Mouse (Mus musculus): ENCODE results near the gene Gpalpp1.

The Gpalpp1 gene

GRCm38 (mm10) chr14:76110396-76111221 is at the start of gene Gpalpp1, which contains the start of gene Nufip1:
Gpalpp1 (minus strand) TSS chr14:76110760.
Nufip1 (plus strand) TSS chr14:76110891.
- peak; percentile 76 to 85 for DNase-seq (ENCODE audit: low read depth in 2 of 2, low spot score in 2 of 2)

GRCm38 (mm10) chr14:76158192-76158785 is 47.7 kb upstream of the Gpalpp1 start:
- DNase-seq (ENCODE audit: low read depth in 2 of 2, low spot score in 2 of 2), result no peak

- no peak for DNase-seq (ENCODE audit: low read depth in 2 of 2, low spot score in 2 of 2)
Observed at GRCm38 (mm10) chr14:76153828-76154227, 43.3 kb upstream of the Gpalpp1 start.

GRCm38 (mm10) chr14:76153003-76153675 is 42.6 kb upstream of the Gpalpp1 start:
- no peak for DNase-seq (ENCODE audit: low read depth in 2 of 2, low spot score in 2 of 2)

GRCm38 (mm10) chr14:76152162-76153002 is 41.8 kb upstream of the Gpalpp1 start:
- DNase-seq (ENCODE audit: low read depth in 2 of 2, low spot score in 2 of 2), result peak; percentile 94 to 95

DNA sequence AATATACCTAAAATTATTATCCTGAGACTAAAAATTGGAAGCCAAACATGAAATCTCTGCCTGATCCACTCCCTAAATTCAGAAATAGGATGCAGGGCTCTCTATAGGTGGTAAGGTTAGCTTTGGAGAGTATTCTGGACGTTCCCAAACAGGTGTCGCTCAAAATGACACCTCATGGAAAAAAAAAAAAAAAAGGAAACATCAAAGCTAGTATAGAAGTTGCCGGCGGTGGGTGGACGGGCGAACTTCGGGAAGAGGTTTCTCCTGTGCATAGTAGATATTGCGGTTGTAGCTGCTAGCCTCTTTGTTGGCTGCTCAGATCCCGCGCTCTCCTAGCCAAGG is 41.2 kb upstream of the Gpalpp1 start:
- DNase-seq (ENCODE audit: low read depth in 2 of 2, low spot score in 2 of 2), result no peak

DNA sequence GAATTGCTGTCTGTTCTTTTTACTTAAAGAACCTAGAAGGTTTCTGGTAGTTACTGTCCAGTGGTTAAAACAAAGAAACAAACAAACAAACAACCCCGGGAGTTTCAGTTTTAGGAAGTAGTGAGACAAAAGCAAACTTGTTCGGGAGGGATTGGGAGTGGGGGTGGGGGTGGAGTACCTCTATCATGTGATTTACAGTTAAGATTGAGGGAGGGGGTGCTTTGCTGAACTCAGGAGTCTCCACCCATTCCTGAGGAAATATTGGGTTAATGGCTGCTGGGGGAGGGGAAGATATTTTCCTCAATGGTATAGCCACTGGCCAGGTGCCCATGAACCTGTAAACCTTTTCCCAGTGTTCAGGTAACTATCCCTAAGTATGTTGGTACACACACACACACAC is 40.5 kb upstream of the Gpalpp1 start:
- no peak for DNase-seq (ENCODE audit: low read depth in 2 of 2, low spot score in 2 of 2)

GRCm38 (mm10) chr14:76150499-76150898 is 39.9 kb upstream of the Gpalpp1 start:
- no peak for DNase-seq (ENCODE audit: low read depth in 2 of 2, low spot score in 2 of 2)

DNA sequence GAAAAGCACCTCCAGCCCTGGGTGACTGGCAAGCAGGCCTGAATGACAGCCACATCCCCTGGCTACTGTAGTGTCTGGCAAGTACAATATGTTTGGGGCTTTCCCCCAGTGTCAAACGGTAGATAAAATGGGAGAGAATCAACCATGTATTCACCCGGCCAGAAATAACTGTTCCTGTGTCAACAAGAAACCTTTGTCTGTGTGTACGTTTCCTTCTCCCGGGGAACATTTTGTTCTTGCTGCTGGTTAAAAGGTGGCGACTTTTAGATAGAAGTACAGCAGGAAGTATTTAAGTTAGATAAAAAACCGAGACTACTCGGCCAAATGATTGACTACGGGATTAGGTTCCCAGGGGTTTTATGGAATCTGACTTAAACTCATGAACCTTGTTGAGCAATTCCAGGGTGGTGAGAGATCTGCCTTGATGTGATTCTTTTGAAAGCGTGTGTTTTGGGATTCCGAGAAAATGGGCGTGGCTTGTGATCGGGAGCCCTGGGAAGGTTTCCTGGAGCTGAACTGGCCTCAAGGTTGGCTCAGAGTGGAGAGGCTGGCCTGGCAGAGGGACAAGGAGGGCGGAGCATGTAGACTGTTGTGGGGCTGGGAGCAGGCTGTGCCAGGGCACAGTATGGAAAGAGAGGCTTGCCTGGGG is 39.1 kb upstream of the Gpalpp1 start:
- no peak for DNase-seq (ENCODE audit: low read depth in 2 of 2, low spot score in 2 of 2)

GRCm38 (mm10) chr14:76148294-76148693 is 37.7 kb upstream of the Gpalpp1 start:
- DNase-seq (ENCODE audit: low read depth in 2 of 2, low spot score in 2 of 2), result no peak

DNA sequence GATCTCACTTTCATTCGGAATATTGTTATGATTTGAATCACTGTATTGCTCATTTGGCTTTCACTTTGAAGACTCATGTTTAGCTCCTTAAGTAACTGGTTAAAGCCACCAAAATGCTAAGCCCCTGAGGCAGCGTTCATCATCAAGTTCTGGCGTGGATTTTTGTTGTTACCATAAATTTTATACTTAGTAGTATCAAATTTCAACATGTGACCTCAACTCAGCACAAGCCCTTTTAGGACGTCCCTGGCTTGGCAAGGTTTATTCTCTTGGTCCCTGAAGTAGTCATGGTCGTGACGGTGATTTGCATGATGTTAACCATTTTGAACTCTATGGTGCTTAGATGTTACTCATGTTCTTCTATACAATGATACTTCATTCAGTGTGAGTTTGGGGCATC is 36.5 kb upstream of the Gpalpp1 start:
- DNase-seq (ENCODE audit: low read depth in 2 of 2, low spot score in 2 of 2), result no peak

DNA sequence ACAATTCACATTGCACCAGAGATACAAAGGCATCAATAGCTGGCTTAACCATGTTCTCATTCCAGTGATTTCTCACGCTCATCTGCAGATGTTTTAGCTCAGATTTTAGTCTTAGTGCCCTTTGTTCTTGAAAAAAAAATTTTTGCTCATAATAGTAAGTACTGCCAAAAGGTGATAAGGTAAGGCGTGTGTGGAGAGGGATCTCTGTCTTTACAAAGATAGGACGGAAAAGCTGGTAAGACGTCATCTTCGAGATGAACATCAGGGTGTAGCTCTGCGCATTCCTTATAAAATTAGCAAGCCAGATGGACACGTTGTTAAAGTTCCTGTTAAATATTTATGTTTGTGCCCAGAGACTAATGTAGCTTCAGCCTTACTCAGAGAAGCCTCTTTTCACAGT is 35.3 kb upstream of the Gpalpp1 start:
- no peak for DNase-seq (ENCODE audit: low read depth in 2 of 2, low spot score in 2 of 2)

GRCm38 (mm10) chr14:76145248-76145647 is 34.7 kb upstream of the Gpalpp1 start:
- no peak for DNase-seq (ENCODE audit: low read depth in 2 of 2, low spot score in 2 of 2)

DNA sequence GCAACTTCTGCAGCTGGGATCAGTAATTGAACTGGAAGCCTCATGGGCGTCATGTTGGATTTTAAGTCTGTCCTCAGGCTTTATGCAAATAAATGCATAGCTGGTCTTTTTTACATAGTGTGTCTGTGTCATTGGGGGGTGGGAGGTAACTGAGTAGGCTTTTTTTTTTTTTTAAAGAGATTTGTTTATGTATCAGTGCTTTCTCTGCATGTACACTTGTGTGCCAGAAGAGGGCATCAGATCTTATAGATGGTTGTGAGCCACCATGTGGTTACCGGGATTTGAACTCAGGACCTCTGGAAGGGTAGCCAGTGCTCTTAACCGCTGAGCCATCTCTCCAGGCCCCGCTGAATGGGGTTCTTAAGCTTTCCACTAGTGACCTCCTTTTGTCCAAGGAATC is 24.4 kb upstream of the Gpalpp1 start:
- no peak for DNase-seq (ENCODE audit: low read depth in 2 of 2, low spot score in 2 of 2)

DNA sequence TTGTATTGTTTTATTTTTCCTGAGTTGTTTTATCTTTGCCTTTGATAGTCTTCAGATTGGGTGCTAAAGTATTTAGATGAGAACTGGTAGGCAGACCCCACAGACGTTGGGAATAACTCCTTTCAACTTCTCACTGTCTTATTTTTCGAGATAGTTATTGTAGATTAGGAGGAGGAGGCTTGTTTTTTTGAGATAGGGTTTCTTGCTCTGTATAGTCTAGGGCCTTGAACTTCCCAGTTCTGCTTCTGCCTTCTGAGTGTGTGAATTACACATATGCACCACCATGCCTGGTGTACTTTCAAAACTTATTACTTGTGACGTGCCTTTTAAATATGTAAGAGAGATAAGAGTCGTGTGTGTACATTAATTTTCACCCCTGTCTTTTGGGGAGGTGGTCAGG is 17.6 kb upstream of the Gpalpp1 start:
- DNase-seq (ENCODE audit: low read depth in 2 of 2, low spot score in 2 of 2), result no peak

DNA sequence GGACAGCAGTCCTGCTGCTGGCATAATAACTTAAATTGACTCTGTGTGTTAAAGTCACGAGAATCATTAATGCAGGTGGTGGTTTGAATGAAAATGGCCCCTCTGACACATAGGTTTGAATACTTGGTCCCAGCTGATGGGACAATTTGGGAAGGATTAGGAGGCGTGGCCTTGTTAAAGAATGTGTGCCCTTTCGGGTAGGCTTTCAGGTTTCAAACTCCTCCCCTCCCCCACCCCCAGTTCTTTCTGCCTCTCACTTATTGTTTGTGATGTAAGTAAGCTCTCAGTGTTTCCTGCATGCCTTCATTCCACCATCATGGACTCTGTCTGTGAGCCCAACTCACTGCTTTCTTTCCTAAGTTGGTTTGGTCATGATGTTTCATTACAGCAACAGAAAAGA is 16.8 kb upstream of the Gpalpp1 start:
- no peak for DNase-seq (ENCODE audit: low read depth in 2 of 2, low spot score in 2 of 2)

- no peak for DNase-seq (ENCODE audit: low read depth in 2 of 2, low spot score in 2 of 2)
Observed at GRCm38 (mm10) chr14:76122663-76123058, 12.1 kb upstream of the Gpalpp1 start.

- DNase-seq (ENCODE audit: low read depth in 2 of 2, low spot score in 2 of 2), result peak in 1 of 2 experiments; percentile 14
Observed at GRCm38 (mm10) chr14:76121901-76122662, 11.5 kb upstream of the Gpalpp1 start.

GRCm38 (mm10) chr14:76120472-76120871 is 9.9 kb upstream of the Gpalpp1 start:
- DNase-seq (ENCODE audit: low read depth in 2 of 2, low spot score in 2 of 2), result no peak

GRCm38 (mm10) chr14:76118963-76119362 is 8.4 kb upstream of the Gpalpp1 start:
- DNase-seq (ENCODE audit: low read depth in 2 of 2, low spot score in 2 of 2), result no peak

All from CD8-positive naive resting alpha-beta T cell, adult 2 months (primary cell).